Mouse (Mus musculus) erythroid progenitor cell, adult 5-6 weeks (primary cell): Measurements from ENCODE around the gene Tgfbrap1. TPM values are rescaled to one million over a fixed set of nuclear protein-coding genes. Genes with fewer than 3 reads are reported as not detected.
"Not testable (repeated sequence)": the region's sequence is repeated elsewhere in the genome, so short reads cannot be mapped to it uniquely, and the experiment has no call there.

ENCODE experiments used
- ATAC-seq: replicated peaks from 2 replicates; pipeline ENCODE4 v1.8.0; 2016; ENCODE audit warnings: moderate number of reproducible peaks, mild to moderate bottlenecking, moderate TSS enrichment, inconsistent platforms; ENCODE audit not compliant: poor library complexity, low FRiP score, severe bottlenecking
- total RNA-seq, 2 experiments: library from RNA; stranded (forward) in 1 of 2; stranded (reverse) in 1 of 2; fragments of 150-400 nt in 1 of 2; fragments of 186-747, 209-891 nt in 1 of 2; gene quantifications; 2 replicates each; pipeline versions ENCODE4 v1.2.3 to v1.2.4; 2015 to 2017; ENCODE audit warnings: low replicate concordance in 2 of 2

Tgfbrap1 gene
- total RNA-seq, 2 experiments from 2014 or later: 2.0 to 12.2 TPM

GRCm38 (mm10) chr1:43046990-43047389, 51.4 kb downstream of the Tgfbrap1 start:
- no peak for ATAC-seq

- ATAC-seq: no peak
Observed at GRCm38 (mm10) chr1:43045204-43045982, 53.0 kb downstream of the Tgfbrap1 start.

- no peak for ATAC-seq
Observed at GRCm38 (mm10) chr1:43042271-43042670, 56.2 kb downstream of the Tgfbrap1 start.

GRCm38 (mm10) chr1:43036014-43036413, 62.4 kb downstream of the Tgfbrap1 start:
- ATAC-seq: no peak

- ATAC-seq: not testable (repeated sequence)
Observed at GRCm38 (mm10) chr1:43015153-43015685, 83.2 kb downstream of the Tgfbrap1 start.

- no peak for ATAC-seq
Observed at GRCm38 (mm10) chr1:43010461-43010860, 88.0 kb downstream of the Tgfbrap1 start.

- ATAC-seq: no peak
Observed at GRCm38 (mm10) chr1:43006524-43006923, 91.9 kb downstream of the Tgfbrap1 start.

- ATAC-seq: no peak
Observed at GRCm38 (mm10) chr1:43006051-43006514, 92.4 kb downstream of the Tgfbrap1 start.

Other genes with a start within 250 kb of the Tgfbrap1 start
- gene Mrps9, start 247.4 kb downstream of the Tgfbrap1 start, total RNA-seq (2015; ENCODE audit: low replicate concordance): 11.2 and 11.7 TPM in 2 replicates
- gene Mrps9, start 247.4 kb downstream of the Tgfbrap1 start, total RNA-seq (2017; ENCODE audit: low replicate concordance): 11.8 and 23.0 TPM in 2 replicates
- gene Gpr45, start 145.8 kb downstream of the Tgfbrap1 start, total RNA-seq (2015; ENCODE audit: low replicate concordance): not detected in 2 replicates
- not detected in 2 replicates for gene Gpr45, start 145.8 kb downstream of the Tgfbrap1 start, total RNA-seq (2017; ENCODE audit: low replicate concordance)
- 5.4 and 9.4 TPM in 2 replicates for gene AI597479, start 73 bp upstream of the Tgfbrap1 start, total RNA-seq (2015; ENCODE audit: low replicate concordance)
- 4.0 and 5.7 TPM in 2 replicates for gene AI597479, start 73 bp upstream of the Tgfbrap1 start, total RNA-seq (2017; ENCODE audit: low replicate concordance)
- gene Fhl2, start 98.3 kb upstream of the Tgfbrap1 start, total RNA-seq (2015; ENCODE audit: low replicate concordance): 1.7 TPM in 1 of 2 replicates, not detected in the other
- gene Fhl2, start 98.3 kb upstream of the Tgfbrap1 start, total RNA-seq (2017; ENCODE audit: low replicate concordance): 0.39 TPM in 1 of 2 replicates, not detected in the other